Mouse (Mus musculus) lung, adult 2 months (tissue): ENCODE measurements around the gene Gm867. TPM values are rescaled to one million over a fixed set of nuclear protein-coding genes. Genes with fewer than 3 reads are reported as not detected.

ENCODE experiments used
- DNase-seq: peaks from one replicate; pipeline ENCODE4 v3.0.0; 2022
- H3K4me1 ChIP-seq: fragments of 200-500 bp; 2 replicates; pipeline ENCODE4 v1.6.1; 2011; ENCODE audit warnings: low read length; ENCODE audit not compliant: control insufficient read depth, insufficient read depth
- H3K4me3 ChIP-seq: fragments of 200-500 bp; replicated peaks from 2 replicates; pipeline ENCODE3; 2011; ENCODE audit warnings: low read depth, mild to moderate bottlenecking, control low read depth, low read length; ENCODE audit errors: extremely low read depth
- CTCF ChIP-seq: fragments of 200-500 bp; IDR thresholded peaks from 2 replicates; pipeline ENCODE4 v1.5.1; 2011; ENCODE audit warnings: mild to moderate bottlenecking, low read length, control low read depth; ENCODE audit not compliant: insufficient read depth
- POLR2A ChIP-seq: fragments of 200-500 bp; IDR thresholded peaks from 2 replicates; pipeline ENCODE4 v1.6.1; 2011; ENCODE audit warnings: low read depth, mild to moderate bottlenecking, control low read depth, low read length, borderline replicate concordance; ENCODE audit errors: extremely low read depth
- WGBS: fragments of 180-500 bp; shearing (Covaris S2); methylation state at CpG from one replicate; pipeline ENCODE4 v1.1.7; 2018; 5-methylcytosine and 5-hydroxymethylcytosine counted together
- polyA plus RNA-seq: library from polyadenylated mRNA; depleted of rRNA; stranded (reverse); fragments of >200 nt; gene quantifications from 2 replicates; pipeline ENCODE4 v1.2.3, GENCODE M21; 2012

Gene Gm867
- polyA plus RNA-seq, 1 experiment: 15.8 TPM

DNA sequence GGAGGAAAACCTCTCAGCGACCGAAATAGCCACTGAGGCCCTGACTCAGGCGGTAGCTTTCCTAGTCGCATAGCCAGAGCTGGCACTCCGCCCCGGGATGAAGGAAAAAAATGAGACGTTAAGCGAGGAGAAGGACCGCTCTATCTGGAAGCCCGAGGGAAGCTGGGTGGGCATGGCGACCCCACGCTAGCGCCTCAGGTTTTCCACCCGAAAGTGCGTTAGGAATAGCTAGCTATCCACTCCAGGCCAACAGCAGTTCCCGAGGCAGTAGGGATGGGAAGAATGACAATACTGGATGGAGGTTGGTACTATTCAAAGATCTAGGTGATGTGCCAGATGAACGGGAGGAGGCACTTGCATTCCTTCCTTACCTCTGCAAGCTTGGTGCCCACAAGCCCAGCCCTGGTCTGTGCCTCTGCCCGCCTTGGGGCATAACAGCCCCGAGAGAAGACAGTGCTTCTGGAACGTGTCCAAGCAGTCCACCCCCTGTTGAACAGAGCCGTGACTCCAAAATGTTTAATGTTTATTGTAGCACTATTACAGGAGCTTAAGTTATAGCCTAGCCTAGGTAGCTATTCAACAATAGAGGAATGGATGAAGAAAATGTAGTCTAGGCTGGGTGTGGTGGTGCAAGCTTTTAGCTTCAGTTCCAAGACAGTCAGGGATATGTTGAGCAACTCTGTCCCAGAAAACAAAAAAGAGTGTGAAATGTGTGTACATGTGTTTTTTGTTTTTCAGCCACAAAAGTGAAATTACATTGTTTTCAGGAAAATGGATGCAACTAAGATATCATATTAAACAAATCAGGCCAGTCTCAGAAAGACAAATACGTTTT is 18.5 kb downstream of the Gm867 start:
- DNase-seq: no peak
- H3K4me1 ChIP-seq: peaks cover 9% of the 10 kb centered on the region
- H3K4me3 ChIP-seq: peak overlapping the region; percentile 89
- WGBS: 4% methylated on average over 22 of the region's 22 CpGs
- TF ChIP-seq POLR2A (0 out of 2 replicates have a peak, but pooled peaks have one; percentile 1), CTCF (no peak)

DNA sequence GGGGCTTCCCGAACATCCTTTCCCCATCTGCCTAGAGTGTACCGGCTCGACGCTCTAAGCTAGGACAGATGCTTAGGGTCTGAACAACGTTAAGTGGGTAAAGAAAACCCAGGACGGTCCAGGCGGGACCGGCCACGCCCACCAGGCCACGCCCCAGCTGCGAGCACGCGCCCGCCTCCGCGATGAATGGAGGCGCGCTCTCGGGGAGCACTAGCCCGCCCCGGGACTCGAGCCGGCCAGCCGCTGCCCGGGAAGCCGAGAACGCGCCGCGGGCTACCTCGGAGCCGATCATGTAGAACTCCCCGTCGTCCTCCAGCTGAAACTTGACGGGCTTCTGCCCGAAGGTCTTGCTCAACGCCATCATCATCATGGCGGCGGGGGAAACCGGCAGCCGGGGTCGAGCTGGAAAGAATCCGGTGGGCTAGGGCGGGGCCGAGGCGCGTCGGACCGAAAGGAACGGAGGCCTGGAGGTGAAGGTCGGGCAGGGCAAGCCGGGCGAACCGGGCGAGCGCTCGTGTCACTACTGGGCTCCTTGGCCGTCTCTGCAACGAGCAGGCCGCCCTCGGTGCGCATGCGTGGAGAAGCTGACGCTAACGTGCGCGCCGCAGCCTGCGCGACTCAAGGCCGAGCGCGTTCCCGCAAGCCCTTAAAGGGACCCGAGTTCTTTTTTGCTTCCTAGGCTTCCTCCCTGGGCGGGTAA is 19.3 kb downstream of the Gm867 start, which contains the start of gene Smarcb1:
Smarcb1 (minus strand) TSS at position 592 of the 700 bp plus-strand sequence.
- peak; percentile 76; the same call in 1 of the 2 replicates for TF ChIP-seq POLR2A
- no peak for TF ChIP-seq CTCF
- peaks cover 9% of the 10 kb centered on the region for H3K4me1 ChIP-seq
- peak within 1 kb of the TSS; percentile 89 for H3K4me3 ChIP-seq
- under 1% methylated on average over 76 of the region's 76 CpGs for WGBS
- peak; percentile 94 for DNase-seq

DNA sequence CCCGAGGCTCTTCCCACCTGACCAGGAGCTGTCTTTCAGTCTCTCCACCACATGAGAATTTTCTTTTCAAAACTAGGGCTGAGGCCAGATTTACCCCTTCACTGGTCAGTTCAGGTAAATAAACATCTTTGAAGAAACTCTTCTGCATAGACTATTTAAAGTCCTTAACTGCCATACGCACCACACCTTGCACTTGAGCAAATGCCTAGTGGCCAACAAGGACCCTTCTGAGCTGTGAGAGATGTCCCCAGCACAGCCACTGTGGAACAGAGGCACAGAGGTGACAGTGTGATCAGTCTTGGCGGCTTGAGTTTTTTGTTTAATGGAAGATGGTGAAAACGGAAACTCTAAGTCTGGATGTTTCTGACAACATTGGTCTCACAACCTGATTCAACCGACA is 21.4 kb downstream of the Gm867 start:
- TF ChIP-seq CTCF (no peak), POLR2A (no peak)
- Histone ChIP-seq H3K4me1 (peaks cover 15% of the 10 kb centered on the region), H3K4me3 (no peak overlapping the region)
- no peak for DNase-seq
- WGBS: 62% methylated on average over 5 of the region's 5 CpGs

DNA sequence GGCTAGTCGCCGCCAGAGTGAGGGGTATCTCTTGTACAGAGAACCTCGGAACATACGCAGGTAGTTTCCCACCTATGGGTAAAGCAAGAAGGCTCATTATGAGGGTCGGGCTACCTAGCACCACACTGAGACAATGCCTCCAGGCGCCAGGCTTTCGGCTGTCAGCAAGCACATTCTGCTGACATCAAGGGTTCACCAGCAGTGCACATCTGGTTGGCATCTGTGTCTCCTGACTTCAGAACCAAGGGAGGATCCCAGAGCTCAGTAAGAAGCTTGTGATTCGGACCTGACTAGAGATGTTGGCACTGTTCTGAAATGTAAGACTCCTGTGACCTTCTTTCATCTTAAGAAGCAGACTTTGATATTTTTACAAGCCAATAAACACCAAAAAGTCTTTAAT is 23.6 kb downstream of the Gm867 start:
- 78% methylated on average over 8 of the region's 8 CpGs for WGBS
- TF ChIP-seq POLR2A (no peak), CTCF (no peak)

DNA sequence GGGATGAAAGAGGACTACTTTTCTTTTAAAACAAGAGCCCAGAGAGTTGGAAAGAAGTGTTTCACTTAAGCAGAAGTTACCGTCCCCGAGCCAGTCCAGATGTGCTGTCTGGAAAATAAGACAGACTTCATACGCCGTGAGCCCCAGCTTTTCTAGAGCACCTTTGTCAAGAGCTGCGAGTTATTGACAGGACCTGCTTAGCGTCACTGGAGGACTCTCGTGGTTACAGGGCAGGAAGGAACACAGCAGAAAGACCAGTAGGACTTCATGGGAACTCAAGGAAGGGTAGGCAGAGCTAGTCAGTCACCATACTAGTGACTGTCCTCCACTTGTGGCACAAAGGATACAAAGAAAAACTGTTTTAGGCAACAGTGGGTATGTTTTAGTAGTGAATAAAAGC is 24.9 kb downstream of the Gm867 start:
- no peak for DNase-seq
- H3K4me3 ChIP-seq: no peak overlapping the region
- WGBS: 56% methylated on average over 7 of the region's 7 CpGs
- H3K4me1 ChIP-seq: peaks cover 15% of the 10 kb centered on the region
- TF ChIP-seq POLR2A: no peak
- no peak for TF ChIP-seq CTCF

More for the DNA sequence above, 23.6 kb downstream of the Gm867 start:
- no peak for DNase-seq
- peaks cover 15% of the 10 kb centered on the region for H3K4me1 ChIP-seq
- no peak overlapping the region for H3K4me3 ChIP-seq

DNA sequence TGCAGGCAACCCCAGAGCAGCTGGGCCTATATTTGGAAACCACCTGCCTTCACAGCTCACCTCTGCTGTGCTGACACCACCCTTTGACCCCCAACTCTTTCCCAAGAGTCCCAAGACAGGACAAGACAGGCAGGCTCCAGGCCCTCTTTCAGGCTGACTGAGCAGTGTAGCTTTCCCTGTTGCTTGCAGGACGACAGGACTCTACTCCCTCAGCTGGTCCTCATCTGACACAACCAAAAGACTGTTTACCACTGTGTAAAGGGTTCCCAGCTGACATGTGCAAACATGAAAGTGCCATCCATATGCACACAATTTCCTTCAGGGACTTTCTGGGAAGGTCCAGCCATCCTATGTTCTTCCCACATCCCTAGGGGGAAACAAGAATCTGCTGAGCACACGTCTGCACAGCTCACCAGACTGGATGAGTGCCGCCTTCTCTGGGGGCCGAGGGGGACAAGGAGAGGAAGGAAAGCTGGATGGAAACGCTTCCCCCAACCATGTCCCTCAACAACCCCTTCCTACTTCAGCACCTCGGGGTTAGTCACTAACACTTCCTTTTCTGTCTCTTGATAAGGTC is 27.4 kb downstream of the Gm867 start:
- TF ChIP-seq CTCF (no peak), POLR2A (no peak)
- no peak for DNase-seq
- WGBS: 42% methylated on average over 6 of the region's 6 CpGs

DNA sequence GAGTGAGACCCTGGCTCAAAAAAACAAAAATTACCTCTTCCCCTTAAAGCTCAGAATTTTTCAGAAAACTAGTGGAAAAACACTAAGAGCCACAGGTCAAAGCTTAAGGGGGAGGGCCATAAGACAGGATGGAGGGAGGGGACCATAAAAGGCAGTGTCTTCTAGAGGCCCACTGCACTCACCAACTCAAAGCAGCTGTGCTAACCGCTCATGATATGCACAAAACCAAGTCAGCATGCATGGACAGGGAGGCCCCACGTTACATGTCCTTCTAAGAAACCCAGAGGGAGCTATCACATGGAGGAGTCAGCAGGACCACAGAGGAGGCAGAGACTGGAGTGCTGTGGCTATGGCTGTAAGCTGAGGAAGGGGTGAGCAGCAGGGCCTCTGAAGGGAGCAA is 29.8 kb downstream of the Gm867 start:
- Histone ChIP-seq H3K4me3 (no peak overlapping the region), H3K4me1 (peaks cover 7% of the 10 kb centered on the region; the same call in 1 of the 2 replicates)
- TF ChIP-seq CTCF: no peak
- TF ChIP-seq POLR2A: no peak
- no peak for DNase-seq
- 82% methylated on average over 2 of the region's 2 CpGs for WGBS

More for the DNA sequence above, 27.4 kb downstream of the Gm867 start:
- Histone ChIP-seq H3K4me3 (no peak overlapping the region), H3K4me1 (peaks cover 9% of the 10 kb centered on the region; the same call in 1 of the 2 replicates)

DNA sequence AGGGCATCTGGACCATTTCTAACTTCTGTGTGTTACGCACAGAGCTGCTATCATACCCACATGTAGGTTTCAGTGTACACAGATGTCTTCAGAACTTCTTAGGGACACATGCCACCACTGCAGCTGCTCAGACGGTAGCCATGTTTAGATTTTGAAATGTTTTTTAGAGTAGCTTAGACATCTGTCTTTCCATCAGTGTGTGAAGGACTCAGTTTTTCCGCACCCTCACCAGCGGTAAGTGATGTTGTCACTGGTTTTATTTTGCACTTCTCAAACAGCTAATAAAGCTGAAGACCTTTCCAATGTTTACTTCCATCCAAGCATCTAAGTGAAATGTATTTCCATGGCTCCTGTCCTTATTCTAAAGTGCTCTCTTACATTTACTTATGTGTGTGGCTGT is 33.6 kb downstream of the Gm867 start:
- 92% methylated on average over 4 of the region's 4 CpGs for WGBS
- no peak for DNase-seq
- no peak overlapping the region for H3K4me3 ChIP-seq
- H3K4me1 ChIP-seq: no peaks in the 10 kb centered on the region
- TF ChIP-seq CTCF: no peak
- no peak for TF ChIP-seq POLR2A

DNA sequence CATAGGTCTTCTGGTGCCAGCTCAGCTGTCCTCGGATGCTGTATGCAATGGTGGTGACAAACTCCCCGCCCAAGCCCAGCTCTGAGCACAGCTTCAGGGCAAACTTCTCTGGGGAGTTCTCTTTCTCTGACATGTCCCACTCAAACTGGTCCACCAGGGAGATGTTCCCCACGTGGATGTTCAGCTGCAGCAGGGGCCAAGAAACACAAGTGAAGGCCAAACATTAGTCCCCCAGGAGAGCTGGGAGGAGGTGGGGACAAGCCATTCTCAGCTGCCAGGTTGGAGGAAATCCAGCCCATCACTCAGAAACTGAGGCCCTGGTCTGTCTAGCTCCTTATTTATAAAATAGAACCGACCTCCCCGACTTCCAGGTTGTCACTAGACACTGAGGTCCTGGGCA is 36.1 kb downstream of the Gm867 start:
- no peak for DNase-seq
- Histone ChIP-seq H3K4me3 (no peak overlapping the region), H3K4me1 (no peaks in the 10 kb centered on the region)
- no peak for TF ChIP-seq POLR2A
- TF ChIP-seq CTCF: no peak
- WGBS: 78% methylated on average over 5 of the region's 5 CpGs

DNA sequence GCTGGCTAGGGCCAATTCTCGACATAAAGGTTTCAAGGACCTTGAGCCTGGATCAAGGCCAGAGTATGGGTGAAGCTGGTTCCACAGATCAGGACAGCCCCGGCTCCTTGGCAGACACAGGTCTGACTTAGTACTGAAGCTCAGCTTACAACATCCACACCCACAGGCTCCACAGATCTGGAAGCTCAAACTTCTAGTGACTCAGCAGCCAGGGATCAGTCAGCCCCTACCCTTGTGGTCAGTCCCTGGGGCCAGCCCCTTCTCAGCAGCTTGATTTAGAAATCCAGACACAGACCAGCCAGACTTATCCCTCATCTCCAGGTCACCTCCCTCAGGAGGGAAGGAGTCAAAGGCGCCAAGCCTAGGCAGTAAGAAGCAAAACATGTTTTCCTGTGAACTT is 41.6 kb downstream of the Gm867 start:
- no peak for DNase-seq
- Histone ChIP-seq H3K4me1 (0 out of 2 replicates have a peak, but pooled peaks cover 3% of the 10 kb centered on the region), H3K4me3 (no peak overlapping the region)
- WGBS: 32% methylated on average over 3 of the region's 3 CpGs
- no peak for TF ChIP-seq POLR2A
- no peak for TF ChIP-seq CTCF
